Mouse (Mus musculus) kidney, embryonic 15.5 days (tissue): ENCODE measurements around the gene Fgd5. TPM values are rescaled to one million over a fixed set of nuclear protein-coding genes. Genes with fewer than 3 reads are reported as not detected.

Experiments
- ATAC-seq: fragments of 200-750 bp; cut with Nextera tagmentation; replicated peaks from 2 replicates; pipeline ENCODE4 v1.8.0; 2017; ENCODE audit warnings: moderate TSS enrichment; ENCODE audit not compliant: low FRiP score
- H3K27ac ChIP-seq: fragments of 300-500 bp; sonication (generic); 2 replicates; pipeline ENCODE4 v1.5.1; 2015; ENCODE audit warnings: mild to moderate bottlenecking, inconsistent platforms
- H3K27me3 ChIP-seq: fragments of 300-500 bp; sonication (generic); 2 replicates; pipeline ENCODE4 v1.6.1; 2015; ENCODE audit warnings: inconsistent platforms
- H3K36me3 ChIP-seq: fragments of 300-500 bp; sonication (generic); 2 replicates; pipeline ENCODE4 v1.6.1; 2015; ENCODE audit warnings: inconsistent platforms
- H3K4me1 ChIP-seq: fragments of 300-500 bp; sonication (generic); 2 replicates; pipeline ENCODE4 v1.6.1; 2015; ENCODE audit warnings: inconsistent platforms
- H3K4me2 ChIP-seq: fragments of 300-500 bp; sonication (generic); 2 replicates; pipeline ENCODE4 v1.6.1; 2015; ENCODE audit warnings: moderate library complexity, mild to moderate bottlenecking, inconsistent platforms
- H3K4me3 ChIP-seq: fragments of 300-500 bp; sonication (generic); replicated peaks from 2 replicates; pipeline ENCODE4 v1.5.1; 2015; ENCODE audit warnings: mild to moderate bottlenecking, inconsistent platforms
- H3K9ac ChIP-seq: fragments of 300-500 bp; sonication (generic); 2 replicates; pipeline ENCODE4 v1.6.1; 2015; ENCODE audit warnings: mild to moderate bottlenecking, inconsistent platforms
- H3K9me3 ChIP-seq: fragments of 300-500 bp; sonication (generic); replicated peaks from 2 replicates; pipeline ENCODE4 v1.6.1; 2016; ENCODE audit warnings: inconsistent platforms
- WGBS: fragments of 180-500 bp; shearing (Covaris S2); methylation state at CpG from one replicate; pipeline ENCODE4 v1.1.7; 2015; ENCODE audit warnings: mixed read lengths; 5-methylcytosine and 5-hydroxymethylcytosine counted together
- polyA plus RNA-seq: library from polyadenylated mRNA; unstranded; fragments of >200 nt; fragmentation: Nextera tagmentation; extraction: Ambion mirVana; gene quantifications from 2 replicates; pipeline ENCODE4 v1.2.1, GENCODE M21; 2015

The Fgd5 gene
- polyA plus RNA-seq, 1 experiment from 2014 or later: 18.7 TPM

DNA sequence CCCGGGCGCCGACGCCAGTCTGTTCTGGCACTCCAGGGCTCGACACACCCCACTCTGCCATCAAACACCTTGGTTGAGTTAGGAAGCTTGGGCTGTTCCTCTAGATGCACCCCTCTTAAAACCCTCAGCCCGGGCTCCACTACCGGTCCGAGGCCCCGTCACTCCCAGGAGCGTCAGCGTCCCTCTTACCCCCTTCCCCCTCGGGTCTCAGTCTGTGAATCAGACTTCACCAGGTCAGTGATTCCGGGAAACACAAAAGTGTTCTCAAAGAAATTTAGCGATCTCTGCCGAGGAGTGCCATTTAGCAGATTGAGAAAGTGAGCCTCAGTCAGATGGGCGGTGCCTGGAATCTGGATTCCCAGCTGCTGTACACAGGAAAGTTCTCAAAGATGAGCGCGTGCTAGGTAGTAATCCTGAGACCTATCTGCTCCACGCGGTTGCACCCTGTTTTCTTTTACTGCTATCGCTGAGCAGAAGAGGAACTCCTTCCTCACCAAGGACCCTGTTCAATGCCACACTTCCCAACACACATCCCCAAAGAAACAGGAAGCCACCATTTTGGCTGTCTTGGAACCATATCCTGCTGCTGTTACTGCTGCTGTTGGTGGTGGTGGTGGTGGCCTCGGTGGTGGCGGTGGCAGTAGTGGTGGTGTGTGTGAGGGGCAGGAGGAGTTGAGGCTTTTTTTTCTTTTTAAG lies 771 bp downstream of the Fgd5 start:
- peak overlapping the region; percentile 82 for H3K4me2 ChIP-seq
- peaks cover 51% of the 10 kb centered on the region for H3K27me3 ChIP-seq
- peak overlapping the region; percentile 54 for H3K27ac ChIP-seq
- H3K4me1 ChIP-seq: peaks cover 34% of the 10 kb centered on the region
- H3K4me3 ChIP-seq: peak overlapping the region; percentile 61
- WGBS: 11% methylated on average over 23 of the region's 23 CpGs
- H3K36me3 ChIP-seq: no peaks in the 10 kb centered on the region
- no peaks in the 10 kb centered on the region for H3K9me3 ChIP-seq
- ATAC-seq: no peak
- peak overlapping the region; percentile 60 for H3K9ac ChIP-seq

DNA sequence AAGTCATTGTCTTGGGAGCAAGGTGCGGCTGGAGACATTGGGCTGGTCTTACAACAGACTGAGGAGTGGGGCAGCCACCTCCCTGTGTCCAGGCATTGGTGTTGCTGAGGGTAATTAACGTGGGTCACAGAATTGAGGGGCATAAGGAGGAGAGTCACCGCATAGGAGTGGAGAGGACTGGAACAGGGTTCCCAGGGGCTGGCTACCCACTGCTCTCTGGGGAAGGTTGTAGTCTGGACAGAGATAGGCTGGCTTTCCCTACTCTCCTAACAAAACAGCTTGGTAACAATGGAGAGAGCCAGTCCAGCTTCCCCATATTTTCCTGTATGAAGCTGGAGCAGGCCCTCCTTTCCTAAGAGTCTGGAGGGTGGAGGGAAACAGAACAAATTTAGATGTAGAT lies 1.3 kb downstream of the Fgd5 start:
- Histone ChIP-seq H3K4me3 (peak overlapping the region; percentile 61), H3K27me3 (peaks cover 49% of the 10 kb centered on the region), H3K27ac (no peak overlapping the region), H3K9me3 (no peaks in the 10 kb centered on the region), H3K4me1 (peaks cover 34% of the 10 kb centered on the region), H3K9ac (0 out of 2 replicates have a peak overlapping the region, but pooled peaks have one; percentile 5), H3K4me2 (peak overlapping the region; percentile 82), H3K36me3 (no peaks in the 10 kb centered on the region)
- WGBS: 61% methylated on average over 3 of the region's 3 CpGs
- no peak for ATAC-seq

DNA sequence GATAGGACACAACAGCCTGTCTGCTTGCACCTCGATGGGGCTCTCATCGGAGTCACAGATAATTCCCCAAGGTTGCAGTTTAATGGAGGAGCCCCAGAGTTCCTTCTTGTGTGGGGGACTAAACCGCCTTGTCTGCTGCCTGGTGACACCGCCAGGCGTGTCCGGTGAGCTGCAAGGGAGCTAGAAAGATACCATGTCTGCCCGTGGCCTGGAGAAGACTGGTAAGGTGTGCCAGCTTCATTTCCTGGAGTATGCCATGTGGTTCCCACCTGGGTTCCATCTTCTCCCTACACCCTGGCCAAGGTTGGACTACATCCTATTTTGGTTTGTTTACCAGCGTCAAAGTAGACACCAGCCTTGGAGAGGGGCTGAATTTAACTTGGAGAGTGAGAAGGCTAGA lies 11.4 kb downstream of the Fgd5 start:
- H3K4me1 ChIP-seq: 0 out of 2 replicates have a peak, but pooled peaks cover 4% of the 10 kb centered on the region
- H3K27me3 ChIP-seq: no peaks in the 10 kb centered on the region
- 87% methylated on average over 8 of the region's 8 CpGs for WGBS
- no peak overlapping the region for H3K4me2 ChIP-seq
- no peaks in the 10 kb centered on the region for H3K36me3 ChIP-seq
- no peaks in the 10 kb centered on the region for H3K9me3 ChIP-seq
- H3K27ac ChIP-seq: no peak overlapping the region
- H3K9ac ChIP-seq: no peak overlapping the region
- no peak overlapping the region for H3K4me3 ChIP-seq
- ATAC-seq: no peak

DNA sequence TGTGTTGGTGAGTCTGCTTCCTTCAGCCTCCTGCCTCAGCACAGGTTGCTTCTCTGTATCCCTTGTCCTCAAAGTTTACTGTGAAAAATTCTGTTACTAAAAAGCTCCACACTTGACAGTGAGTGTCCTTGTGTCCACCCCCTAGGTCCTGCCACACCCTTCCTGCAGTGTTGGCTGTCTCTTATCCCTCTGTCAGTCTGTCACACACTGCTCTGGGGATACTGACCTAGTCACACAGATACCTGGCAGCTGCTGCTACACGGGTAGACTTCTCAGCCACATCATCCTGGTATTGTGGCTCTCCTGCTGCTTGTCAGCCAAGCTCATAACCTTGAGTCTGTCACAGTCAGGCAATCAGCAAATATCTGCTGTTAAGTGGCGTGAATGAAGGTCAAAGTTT lies 14.1 kb downstream of the Fgd5 start:
- Histone ChIP-seq H3K9me3 (no peaks in the 10 kb centered on the region), H3K4me3 (no peak overlapping the region), H3K4me1 (0 out of 2 replicates have a peak, but pooled peaks cover 4% of the 10 kb centered on the region), H3K36me3 (no peaks in the 10 kb centered on the region), H3K27ac (no peak overlapping the region), H3K4me2 (no peak overlapping the region), H3K27me3 (no peaks in the 10 kb centered on the region), H3K9ac (no peak overlapping the region)
- no peak for ATAC-seq
- 64% methylated on average over 2 of the region's 2 CpGs for WGBS

- Histone ChIP-seq H3K4me3 (no peak overlapping the region), H3K36me3 (no peaks in the 10 kb centered on the region), H3K27me3 (no peaks in the 10 kb centered on the region), H3K27ac (no peak overlapping the region), H3K4me2 (no peak overlapping the region), H3K9me3 (no peaks in the 10 kb centered on the region), H3K9ac (no peak overlapping the region), H3K4me1 (0 out of 2 replicates have a peak, but pooled peaks cover 4% of the 10 kb centered on the region)
- WGBS: 62% methylated on average over 8 of the region's 8 CpGs
- ATAC-seq: 0 out of 2 replicates have a peak, but pooled peaks have one; percentile 22
Measured at GRCm38 (mm10) chr6:91993795-91994505, 15.3 kb downstream of the Fgd5 start.

DNA sequence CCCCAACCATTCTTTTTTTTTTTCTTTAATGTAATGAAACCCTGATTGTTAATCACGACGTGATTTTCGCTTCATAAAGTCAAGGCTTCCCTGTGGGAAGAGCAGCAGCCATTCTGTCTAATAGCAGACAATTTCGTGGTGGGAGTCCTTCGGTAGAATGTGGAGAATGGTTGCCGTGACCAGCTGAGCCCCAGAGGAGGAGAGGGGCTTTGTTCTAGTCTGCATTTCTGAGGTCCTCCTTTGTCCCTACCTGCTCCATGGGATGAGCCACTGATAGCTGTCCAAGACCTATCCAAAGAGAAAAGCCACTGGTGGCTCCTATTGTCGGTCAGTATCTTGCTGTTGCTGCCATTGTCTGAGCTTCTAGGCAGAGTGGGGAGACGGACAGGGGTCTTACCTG lies 17.4 kb downstream of the Fgd5 start:
- WGBS: 74% methylated on average over 8 of the region's 8 CpGs
- H3K4me2 ChIP-seq: no peak overlapping the region
- no peak for ATAC-seq
- H3K9ac ChIP-seq: no peak overlapping the region
- H3K27ac ChIP-seq: no peak overlapping the region
- no peaks in the 10 kb centered on the region for H3K27me3 ChIP-seq
- H3K9me3 ChIP-seq: no peaks in the 10 kb centered on the region
- H3K36me3 ChIP-seq: no peaks in the 10 kb centered on the region
- 0 out of 2 replicates have a peak, but pooled peaks cover 4% of the 10 kb centered on the region for H3K4me1 ChIP-seq
- no peak overlapping the region for H3K4me3 ChIP-seq

GRCm38 (mm10) chr6:92002558-92003285 lies 24.0 kb downstream of the Fgd5 start:
- ATAC-seq: no peak
- H3K4me1 ChIP-seq: 0 out of 2 replicates have a peak, but pooled peaks cover 5% of the 10 kb centered on the region
- H3K9ac ChIP-seq: no peak overlapping the region
- 100% methylated on average over 1 of the region's 1 CpGs for WGBS
- H3K4me3 ChIP-seq: no peak overlapping the region
- H3K4me2 ChIP-seq: no peak overlapping the region
- no peaks in the 10 kb centered on the region for H3K9me3 ChIP-seq
- no peaks in the 10 kb centered on the region for H3K36me3 ChIP-seq
- H3K27me3 ChIP-seq: no peaks in the 10 kb centered on the region
- no peak overlapping the region for H3K27ac ChIP-seq

DNA sequence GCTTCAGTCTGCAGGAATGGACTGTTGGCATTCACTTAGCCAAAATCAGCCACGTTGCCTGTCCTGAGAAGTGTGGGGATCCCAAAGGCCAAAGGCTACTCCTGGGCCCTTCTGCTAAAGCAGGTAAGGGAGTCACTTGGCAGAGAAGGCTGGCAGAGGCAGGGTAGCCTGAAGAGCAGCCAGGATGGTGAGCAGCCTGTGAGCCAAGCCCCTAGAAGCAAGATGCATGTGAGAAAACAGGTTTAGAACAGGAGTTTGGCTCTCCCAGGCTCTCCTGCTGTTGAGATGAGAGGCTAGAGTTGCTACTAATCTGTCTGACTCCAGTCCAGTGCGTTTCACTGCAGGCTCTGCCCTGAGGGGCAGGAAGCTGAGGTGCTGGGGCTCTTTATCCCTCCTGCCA lies 25.0 kb downstream of the Fgd5 start:
- Histone ChIP-seq H3K4me3 (no peak overlapping the region), H3K4me2 (no peak overlapping the region), H3K27me3 (no peaks in the 10 kb centered on the region), H3K9me3 (no peaks in the 10 kb centered on the region), H3K4me1 (0 out of 2 replicates have a peak, but pooled peaks cover 5% of the 10 kb centered on the region), H3K27ac (no peak overlapping the region), H3K36me3 (no peaks in the 10 kb centered on the region), H3K9ac (no peak overlapping the region)
- WGBS: 42% methylated on average over 2 of the region's 2 CpGs
- ATAC-seq: no peak

DNA sequence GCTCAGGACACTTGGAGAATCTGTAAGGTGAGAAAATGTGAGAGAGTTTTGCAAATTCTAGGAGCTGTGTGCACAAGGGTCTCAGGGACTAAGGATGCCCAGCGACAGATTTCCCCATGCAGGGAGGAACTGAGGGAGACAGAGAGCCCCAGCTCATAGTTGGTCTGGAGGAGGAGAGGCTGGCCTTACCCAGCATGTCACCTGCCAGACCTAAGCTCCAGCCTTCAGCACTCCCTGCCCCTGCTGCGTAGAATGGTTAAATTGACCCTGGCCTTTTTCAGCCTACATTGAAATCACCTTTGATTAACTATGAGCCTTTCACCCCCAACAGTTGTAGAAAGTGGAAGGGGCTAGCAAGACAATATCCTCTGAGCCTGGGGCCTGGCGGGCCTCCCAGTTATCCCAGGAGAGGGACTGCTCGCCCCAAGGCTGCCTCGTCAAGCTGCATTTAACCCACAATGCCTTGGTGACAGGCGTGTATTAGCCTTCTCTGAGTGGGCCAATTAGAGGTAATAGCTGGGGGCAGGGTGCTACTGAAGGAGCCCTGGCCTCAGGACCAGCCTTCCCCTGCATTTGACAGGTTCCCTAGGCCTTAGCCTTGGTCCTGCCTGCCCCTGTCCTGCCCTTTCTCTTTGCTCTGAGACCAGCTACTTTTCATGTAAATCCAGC lies 25.6 kb downstream of the Fgd5 start:
- H3K9ac ChIP-seq: no peak overlapping the region
- no peak for ATAC-seq
- H3K4me1 ChIP-seq: 0 out of 2 replicates have a peak, but pooled peaks cover 5% of the 10 kb centered on the region

GRCm38 (mm10) chr6:92004806-92005205 lies 26.1 kb downstream of the Fgd5 start:
- no peak for ATAC-seq
- Histone ChIP-seq H3K4me3 (no peak overlapping the region), H3K27me3 (no peaks in the 10 kb centered on the region), H3K4me1 (0 out of 2 replicates have a peak, but pooled peaks cover 5% of the 10 kb centered on the region), H3K9ac (no peak overlapping the region), H3K4me2 (no peak overlapping the region), H3K9me3 (no peaks in the 10 kb centered on the region), H3K36me3 (no peaks in the 10 kb centered on the region), H3K27ac (no peak overlapping the region)
- WGBS: 53% methylated on average over 3 of the region's 3 CpGs

More for the DNA sequence above, 25.6 kb downstream of the Fgd5 start:
- H3K27me3 ChIP-seq: no peaks in the 10 kb centered on the region
- no peaks in the 10 kb centered on the region for H3K9me3 ChIP-seq
- no peaks in the 10 kb centered on the region for H3K36me3 ChIP-seq
- no peak overlapping the region for H3K4me2 ChIP-seq
- H3K4me3 ChIP-seq: no peak overlapping the region
- no peak overlapping the region for H3K27ac ChIP-seq
- WGBS: 37% methylated on average over 6 of the region's 6 CpGs

GRCm38 (mm10) chr6:92010895-92011294 lies 32.2 kb downstream of the Fgd5 start:
- ATAC-seq: no peak
- H3K4me2 ChIP-seq: no peak overlapping the region
- no peaks in the 10 kb centered on the region for H3K27me3 ChIP-seq
- no peak overlapping the region for H3K27ac ChIP-seq
- no peaks in the 10 kb centered on the region for H3K36me3 ChIP-seq
- H3K9me3 ChIP-seq: no peaks in the 10 kb centered on the region
- no peak overlapping the region for H3K9ac ChIP-seq
- H3K4me3 ChIP-seq: no peak overlapping the region
- 80% methylated on average over 2 of the region's 2 CpGs for whole genome bisulfite sequencing
- H3K4me1 ChIP-seq: peaks cover 8% of the 10 kb centered on the region
